Mouse (Mus musculus) kidney, postnatal 25 days (tissue): ENCODE results near the gene Sipa1l3.

ENCODE experiments used
- DNase-seq, 2 experiments: peaks; one replicate each; pipeline ENCODE4 v3.0.0; 2021; ENCODE audit warnings: mixed read lengths in 2 of 2

Sipa1l3 gene

DNA sequence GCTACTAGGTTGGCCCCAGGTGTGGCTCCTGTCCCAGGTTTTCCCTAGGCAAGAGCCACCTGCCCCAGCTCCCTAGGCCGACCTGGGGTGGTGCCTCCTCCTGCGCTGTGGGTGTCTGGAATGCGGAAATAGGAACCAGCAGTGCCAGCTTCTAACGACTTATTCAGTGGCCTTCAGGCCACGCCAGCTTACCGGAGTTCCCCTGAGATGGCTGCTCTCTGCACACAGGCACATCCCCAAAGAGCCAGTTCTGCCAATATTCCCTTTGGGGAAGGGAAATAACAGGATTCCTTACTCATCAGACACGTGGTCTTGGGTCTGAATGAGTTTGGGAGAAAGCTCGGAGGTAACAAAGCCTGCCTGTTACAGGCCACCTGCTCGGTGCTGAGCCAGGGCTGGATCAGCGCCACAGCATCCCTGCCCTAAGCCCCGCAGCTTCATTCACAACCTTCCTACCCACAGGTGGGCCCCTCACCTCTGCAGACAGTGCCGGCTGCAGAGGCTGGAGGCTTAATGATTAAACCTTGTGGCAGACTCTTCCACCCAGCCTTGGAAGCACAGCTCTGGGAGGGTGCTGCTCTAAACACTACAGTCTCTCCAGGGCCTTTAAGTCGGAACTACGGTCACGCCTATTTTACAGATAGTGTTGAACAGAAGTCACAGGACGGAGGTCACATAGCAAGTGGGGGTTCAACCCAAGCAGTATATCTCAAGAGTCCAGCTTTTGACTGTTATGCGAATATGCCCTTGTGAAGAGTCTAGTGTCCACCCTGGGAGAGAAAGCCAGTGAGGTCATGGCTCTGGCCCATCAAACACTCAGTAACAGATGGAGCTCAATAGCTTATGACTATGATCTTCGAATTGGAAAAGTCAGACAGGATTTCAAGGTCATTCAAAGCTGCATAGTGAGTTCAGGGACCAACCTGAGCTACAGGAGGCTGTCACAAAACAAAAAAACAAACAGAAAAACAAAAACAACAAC lies 12.8 kb downstream of the Sipa1l3 start:
- peak; percentile 72 to 87 for DNase-seq

DNA sequence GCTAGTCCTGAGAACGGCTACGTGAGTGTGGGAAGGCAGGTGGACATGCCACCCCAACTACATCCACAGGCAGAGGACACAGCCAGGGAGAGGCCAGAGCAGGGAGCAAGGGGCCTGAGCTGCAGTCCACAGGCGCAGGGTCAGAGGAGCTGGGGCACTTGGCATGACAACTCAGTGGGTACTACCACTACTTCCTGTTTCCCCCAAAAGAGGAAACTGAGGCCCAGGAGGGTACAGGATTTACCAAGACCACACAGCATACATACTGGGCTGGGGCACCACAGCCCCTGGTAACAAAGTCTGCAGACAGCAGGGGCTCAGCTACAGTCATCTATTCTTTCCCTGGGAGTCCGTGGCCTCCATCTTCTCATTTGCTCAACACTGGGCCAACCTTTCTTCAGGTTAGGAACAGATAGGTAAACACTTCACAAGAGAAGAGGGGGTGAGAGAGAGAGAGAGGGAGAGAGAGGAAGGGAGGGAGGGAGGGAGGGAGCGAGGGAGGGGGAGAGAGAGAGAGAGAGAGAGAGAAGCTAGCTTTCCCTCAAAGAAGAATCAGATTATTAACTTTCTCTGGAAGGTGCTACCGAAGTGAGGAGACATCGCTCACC lies 13.7 kb downstream of the Sipa1l3 start:
- no peak for DNase-seq

DNA sequence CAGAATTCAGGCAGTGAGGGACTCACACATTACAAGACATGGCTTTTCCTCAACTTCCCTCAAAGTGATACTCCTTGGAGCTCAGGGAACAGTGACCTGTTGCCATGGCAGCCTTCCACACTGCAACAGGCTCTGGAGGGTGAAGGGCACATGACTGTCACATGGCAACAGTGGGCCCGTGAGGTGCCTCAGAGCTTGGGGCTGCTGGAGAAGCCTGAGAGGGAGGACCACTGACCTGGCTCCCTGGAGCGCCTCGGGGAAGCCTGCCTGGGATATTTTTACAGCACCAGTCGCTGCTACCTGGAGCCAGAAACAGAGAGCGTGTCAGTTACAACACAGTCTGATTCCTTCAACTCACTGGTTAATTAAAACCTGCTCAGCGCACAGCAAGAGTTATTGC lies 14.8 kb downstream of the Sipa1l3 start:
- peak; percentile 60 to 84 for DNase-seq

DNA sequence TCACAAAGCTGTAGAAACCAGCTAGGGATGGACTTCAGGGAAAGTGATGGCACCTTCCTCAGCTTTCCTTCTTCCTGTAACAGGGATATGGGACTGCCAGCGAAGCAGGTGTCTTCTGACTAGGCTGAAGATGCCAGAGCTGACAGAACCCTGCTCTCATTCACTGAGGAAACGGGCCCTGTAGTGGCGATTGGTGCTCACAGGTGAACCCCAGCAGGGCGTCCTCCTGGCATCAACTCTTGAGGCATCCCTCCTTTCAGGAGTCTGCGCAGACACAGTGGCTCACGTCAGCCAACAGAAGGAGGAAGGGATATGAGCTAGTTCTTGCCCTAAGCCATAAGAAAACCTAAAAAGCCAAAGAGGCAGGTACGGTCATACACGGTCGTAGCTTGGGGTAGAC lies 17.2 kb downstream of the Sipa1l3 start:
- DNase-seq: no peak

DNA sequence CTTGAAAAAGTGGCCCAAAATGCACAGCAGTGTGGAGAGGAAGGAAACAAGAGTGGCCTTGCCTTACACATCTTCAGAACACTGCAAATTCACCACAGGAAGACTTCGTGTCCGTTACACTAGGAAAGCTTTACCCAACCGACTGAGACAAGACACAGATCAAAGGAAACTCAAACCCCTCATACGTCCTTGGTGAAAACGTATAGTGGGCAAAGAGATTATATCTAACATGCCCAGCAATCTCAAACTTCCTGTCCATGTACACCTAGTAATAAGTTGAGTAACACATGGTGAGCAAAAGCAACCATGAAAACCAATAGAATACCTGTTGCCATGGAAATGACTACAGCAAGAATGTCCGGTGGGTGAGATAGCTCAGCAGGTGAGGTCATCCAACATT lies 19.4 kb downstream of the Sipa1l3 start:
- DNase-seq: no peak

DNA sequence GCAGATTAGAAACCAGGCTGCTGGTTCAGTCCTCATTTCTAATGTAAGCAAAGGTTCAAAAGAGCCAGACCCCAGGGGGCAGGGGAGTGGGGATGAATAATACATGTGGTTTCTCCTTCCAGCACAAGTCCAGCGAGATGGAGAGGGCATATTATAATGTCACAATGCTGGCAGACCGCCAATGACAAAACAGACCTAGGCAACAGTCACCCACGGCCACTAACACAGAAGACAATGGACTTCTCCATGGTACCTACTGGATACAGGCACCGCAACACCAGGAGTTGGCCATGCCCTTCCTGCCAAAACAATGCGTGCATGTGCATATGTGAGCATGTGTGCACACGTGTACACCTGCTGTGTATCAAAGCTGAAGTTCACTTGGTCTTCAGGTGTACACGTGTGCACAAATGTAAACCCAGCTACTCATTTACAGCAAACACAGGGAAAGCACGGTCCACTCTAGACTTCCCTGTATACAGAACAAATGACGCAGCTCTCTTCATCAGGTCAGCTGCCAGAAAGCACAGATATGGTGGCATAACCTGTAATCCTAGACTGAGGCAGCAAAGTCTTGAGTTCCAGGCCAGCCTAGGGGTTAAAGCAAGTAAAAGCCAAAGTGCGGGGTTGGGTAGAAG lies 21.4 kb downstream of the Sipa1l3 start:
- DNase-seq: peak; percentile 78 to 84

DNA sequence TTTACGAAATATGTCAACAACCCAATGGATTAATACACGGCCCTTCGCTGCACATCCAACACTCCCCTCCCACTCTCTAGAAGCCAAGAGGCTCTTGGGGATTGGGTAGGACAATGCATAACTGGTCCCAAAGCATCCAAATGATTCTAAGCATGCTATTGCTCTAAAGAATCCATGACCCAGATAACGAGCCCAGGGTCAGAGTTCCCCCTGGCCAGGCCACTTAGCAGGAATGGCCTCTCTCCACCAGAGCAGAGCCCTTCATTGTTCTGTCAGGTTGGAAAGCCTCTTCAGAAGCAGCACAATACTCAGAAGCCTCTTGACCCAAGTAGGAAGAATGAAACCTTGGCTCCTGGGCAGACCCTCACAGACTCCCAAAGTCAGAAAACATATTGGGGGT lies 22.1 kb downstream of the Sipa1l3 start:
- DNase-seq: no peak

DNA sequence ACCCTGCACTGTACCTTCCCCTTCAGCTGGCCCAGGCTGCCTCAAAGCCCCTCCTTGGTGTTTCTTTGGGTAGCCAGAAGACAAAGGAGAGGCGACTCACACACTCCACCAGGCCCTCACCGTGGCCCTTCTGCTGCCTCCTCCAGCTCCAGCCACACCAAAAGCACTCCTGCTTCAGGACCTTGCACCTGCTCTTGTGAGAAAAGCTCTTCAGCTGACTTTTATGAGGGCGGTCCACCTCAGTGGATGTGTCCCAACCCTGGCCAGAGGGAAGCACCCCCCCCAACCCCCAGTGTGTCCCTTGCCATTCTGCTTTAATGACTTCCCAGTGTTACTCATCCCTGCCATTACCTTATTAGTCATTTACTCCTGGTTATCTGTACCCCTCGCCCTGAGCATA lies 22.6 kb downstream of the Sipa1l3 start:
- DNase-seq: no peak

DNA sequence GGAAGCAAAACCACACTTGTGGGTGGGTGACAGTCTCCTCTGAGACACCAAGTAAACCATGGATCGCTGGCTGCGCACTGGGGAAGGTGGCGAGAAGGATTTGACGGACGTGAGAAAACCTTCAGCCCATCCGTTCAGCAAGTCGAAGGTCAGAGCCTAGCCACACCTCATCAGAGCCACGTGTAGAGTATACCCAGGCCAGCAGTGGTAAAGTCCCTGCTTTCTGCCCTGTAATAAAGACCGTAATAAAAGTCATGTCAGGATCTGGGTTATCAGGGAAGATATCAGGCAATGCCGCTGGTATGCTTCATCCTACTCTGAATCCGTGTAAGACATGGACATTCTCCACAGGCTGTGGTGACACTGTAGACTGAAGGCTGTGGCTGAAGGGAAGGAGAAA lies 23.6 kb downstream of the Sipa1l3 start:
- DNase-seq: no peak

DNA sequence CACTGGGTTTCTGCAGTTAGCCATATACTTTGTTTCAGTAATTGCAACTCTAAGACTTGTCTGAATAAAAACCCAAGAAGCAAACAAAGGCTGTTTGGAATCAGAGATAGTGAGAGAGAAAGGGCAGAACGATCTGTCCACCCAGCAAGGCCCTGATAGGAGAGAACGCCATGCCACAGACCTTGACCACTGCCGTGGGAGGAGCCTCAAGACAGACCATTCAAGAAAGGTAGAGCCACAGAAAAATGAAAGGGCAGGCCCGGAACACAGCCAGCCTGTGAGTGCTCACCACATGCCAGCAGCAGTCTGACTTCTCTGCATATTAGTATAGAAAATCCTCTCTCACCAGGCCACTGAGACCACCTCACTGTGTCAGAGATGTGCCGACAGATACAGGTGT lies 24.4 kb downstream of the Sipa1l3 start:
- DNase-seq: no peak

DNA sequence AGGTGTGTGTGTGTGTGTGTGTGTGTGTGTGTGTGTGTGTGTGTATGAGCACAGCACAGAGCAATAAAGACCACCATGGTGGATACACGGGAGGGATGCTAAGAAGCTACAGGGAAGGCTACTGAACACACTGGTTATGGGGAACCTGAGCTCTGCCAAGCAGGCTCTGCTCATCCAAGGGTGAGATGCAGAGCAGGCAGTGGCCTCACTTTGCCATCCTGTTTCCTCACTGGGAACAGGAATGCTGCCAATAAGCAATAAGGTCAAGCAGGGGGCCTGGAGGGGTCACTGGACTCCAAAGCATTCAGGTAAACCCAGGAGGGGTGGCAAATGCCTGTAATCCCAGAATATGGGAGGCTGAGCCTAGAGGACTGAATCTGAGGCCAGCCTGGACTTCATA lies 25.4 kb downstream of the Sipa1l3 start:
- DNase-seq: no peak

DNA sequence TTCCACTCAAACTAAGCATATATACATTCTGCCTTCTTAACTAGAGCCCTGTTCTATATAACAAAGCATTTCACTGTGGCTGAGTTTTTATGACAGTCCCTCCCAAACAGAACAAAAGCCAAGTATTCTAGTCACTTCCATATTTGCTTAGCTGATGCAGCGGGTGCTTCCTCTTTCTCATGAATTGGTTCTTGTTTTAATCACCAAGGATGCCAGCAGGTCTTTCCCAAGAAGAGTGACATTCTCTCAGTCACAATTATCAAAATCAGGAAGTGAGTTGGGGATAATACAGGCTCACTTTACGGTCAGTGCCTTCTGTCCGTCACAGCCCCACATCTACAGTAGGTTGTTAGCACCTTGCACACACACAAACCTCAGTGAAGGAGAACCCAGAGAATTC lies 26.6 kb downstream of the Sipa1l3 start:
- DNase-seq: no peak

DNA sequence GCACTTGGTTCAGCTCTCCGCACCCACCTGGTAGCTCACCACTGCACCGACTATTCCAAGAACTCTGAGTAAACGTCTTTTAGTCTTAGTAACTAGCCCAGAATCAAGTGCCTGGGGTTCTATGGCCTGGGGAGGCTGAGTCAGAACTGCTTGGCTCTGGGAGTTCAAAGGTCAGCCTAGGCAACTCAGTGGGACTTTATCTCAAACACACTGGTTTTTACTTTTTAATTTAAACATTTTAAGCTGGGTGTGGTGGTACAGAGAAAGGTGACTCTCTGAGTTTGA lies 27.0 kb downstream of the Sipa1l3 start:
- no peak for DNase-seq

DNA sequence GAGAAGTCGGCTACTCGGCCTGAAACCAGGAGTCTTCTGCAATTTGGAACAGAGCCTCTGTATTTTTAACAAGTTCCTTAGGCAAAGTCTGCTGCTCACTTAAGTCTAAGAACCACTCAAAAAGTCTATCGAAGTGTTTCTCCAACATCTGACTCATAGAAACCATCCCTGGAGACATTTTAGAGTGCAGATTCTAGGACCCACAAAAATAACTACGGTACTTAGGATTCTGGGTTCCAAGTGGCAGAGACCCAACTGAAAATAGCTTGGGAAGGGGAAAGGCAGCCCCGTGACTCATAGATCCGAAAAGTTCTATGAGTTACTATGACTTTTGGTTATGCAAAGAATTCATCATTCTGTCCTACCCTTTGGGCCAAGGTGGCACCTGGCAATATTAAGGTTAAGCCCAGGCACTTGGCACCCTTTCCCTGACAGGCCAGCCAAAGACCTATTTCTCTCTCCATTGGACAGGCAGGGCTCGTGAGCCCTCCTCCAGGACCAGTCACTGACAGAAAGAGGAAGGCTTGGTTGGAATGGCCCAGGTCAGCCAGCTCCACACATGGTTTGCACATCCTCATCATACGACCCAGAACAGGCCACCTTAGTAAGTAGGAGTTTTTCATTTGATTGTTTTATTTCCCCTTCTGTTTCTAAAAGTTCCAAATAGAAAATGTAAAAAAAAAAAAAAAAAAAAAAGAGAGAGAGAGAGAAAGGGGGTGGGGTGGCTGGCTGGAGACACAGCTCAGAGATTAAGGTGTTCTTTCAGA lies 27.6 kb downstream of the Sipa1l3 start:
- DNase-seq: no peak

DNA sequence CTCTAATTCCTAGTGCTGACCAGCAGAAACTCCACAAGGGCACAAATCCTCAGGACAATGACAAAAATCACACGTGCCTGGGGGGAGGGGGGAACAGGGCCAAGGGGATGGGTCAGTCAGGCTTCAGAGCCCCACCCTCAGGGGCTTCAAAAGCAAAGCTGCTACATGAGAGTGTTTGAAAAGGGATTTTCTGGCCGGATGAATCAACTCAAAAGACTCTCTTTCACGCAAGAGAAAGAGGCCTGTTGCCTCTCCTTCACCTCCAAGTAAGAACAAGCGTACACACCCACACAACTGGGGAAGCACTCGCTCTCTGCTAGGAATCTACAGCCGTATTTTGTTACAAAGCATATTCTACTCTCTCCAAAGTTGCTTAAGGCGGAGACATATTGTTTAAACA lies 28.6 kb downstream of the Sipa1l3 start:
- DNase-seq: no peak

DNA sequence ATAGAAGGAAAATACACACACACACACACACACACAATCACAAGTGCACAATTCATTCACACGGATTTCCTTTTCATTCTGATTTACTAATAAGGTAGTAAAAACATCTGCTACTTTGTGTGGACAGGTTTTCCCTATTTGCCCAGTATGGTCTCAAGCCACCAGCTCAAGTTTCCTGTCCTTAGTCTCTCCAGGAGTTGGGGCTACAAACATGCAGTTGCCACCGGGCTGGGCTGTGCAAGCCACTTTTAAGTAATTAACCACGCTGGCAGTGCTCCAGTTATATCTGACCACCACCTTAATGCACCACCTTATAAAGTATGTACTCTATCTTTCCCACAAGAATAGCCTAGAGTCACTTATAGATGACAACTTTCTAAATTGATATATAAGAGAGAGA lies 29.1 kb downstream of the Sipa1l3 start:
- DNase-seq: no peak

DNA sequence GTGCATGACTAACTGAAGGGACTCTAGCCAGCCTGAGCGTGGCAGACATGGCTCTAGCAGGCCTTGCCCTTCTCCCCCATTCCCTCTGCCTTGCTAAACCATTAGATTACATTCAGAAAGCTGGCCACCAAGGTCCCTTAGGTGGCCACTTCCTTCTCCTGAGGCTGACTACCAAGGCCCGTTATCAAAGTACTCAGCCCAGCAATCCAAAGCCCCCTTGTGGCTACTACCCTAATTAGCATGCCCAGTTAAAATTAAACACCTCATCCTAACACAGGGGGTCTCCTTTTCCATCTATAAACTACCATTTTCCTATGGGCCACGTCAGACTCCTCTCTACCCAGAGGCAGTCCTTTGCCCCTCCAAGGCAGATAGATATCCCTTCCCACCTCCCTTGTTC lies 31.7 kb downstream of the Sipa1l3 start:
- DNase-seq: no peak

DNA sequence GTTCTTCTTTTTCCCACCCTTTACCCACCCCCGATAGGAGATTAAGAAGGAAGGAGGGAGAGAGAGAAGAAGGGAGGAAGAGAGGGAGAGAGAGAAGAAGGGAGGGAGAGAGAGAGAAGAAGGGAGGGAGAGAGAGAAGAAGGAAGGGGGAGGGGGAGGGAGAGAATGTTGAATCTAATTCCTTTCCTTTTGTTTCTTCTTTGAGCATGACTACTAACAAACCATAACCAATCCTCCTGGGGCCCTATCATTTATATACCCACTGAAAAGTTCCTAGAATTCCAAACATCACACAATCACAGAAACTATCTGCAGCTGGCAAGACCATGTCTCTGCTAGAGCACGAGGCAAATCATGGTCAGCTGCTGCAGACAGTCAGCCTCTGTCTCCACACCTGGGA lies 32.7 kb downstream of the Sipa1l3 start:
- no peak for DNase-seq

DNA sequence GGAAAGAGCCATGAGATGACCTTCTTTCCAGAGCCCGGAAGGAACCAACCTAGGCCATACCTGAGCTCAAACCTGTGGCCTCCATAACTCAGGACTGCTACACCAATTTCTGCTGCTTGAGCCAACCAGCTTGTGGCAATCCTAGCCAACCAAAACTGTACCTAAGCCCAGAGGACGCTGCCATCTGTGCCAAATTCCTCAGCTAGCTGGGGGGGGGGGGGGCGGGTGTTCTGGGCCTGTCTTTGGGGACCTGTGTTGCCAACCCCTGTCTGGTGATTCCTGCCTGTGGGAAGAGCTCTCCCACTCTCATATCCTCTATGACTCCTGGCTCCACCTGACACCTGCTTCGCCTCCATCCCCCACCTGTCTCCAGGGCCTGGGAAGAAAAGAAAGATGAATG lies 34.9 kb downstream of the Sipa1l3 start:
- peak in 1 of 2 experiments; percentile 21 for DNase-seq

DNA sequence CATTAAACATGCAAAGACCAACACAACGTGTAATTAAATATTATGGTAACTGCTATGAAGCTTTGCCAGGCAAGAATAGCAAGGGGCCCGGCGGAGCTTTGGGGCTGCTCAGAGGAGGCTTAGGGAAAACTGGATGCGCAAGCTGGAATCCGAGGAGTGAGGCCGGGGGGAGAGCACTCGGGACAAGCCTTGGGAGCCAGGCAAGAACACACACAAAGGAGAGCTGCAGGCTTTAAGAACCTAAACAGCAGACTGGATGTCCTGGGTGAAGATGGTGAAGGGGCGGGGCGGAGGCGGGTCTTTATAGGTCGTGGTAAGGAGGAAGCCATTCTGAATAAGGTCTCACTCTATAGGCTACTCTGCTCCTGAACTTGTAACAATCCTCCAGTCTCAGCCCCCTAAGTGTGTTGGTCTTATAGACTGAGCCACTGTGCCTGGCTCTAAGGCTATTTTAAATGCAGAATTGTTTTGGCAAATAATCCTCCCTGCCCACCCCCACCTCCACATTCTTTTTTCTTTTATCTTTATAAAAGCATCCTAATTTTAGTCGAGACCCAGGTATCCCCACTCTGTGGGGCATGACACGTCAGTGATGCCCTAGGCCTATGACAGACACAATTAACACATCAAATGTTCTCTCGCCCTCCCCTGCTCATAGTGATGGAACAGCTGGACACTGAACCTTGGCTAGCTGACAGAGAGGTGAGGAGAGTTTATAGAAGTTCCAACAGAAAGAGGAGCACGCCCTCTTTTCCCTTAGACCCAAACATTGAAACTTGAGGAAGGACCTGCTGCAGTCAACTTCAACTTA lies 36.9 kb downstream of the Sipa1l3 start:
- DNase-seq: no peak

DNA sequence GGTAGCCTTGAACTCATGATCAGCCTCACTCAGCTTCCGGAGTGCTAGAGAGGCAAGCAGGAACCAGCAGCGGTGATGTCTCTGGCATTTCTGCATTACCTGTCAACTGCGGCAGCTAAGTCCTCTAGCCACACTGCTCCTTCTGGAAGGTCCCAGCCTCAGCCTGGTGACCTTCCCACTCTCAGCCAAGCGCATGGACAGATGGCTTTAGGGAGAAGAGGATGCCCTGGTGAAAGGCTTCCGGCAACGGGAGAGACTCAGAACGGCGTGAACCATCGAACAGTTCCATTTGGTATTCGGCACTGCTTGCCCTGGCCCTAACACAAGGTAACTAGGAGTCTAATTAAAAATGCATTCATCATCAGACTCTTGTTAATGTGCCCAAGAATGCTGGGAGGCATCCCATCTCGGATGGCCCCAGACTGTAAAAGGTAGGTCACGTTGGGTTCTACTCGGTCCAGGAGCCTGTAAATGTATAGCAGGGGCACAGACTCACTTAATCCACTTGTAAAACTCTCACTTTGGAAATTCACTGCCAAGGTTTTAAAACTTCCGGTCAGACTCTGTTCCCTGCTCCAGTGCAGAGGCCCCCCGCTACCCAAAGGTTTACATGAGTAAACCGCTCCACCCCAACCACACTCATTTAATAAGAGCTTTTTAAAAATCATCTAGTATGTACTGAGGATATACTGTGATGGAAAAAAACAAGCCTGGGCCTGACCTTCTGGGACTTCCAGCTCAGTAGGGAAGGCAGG lies 37.7 kb downstream of the Sipa1l3 start:
- DNase-seq: no peak

DNA sequence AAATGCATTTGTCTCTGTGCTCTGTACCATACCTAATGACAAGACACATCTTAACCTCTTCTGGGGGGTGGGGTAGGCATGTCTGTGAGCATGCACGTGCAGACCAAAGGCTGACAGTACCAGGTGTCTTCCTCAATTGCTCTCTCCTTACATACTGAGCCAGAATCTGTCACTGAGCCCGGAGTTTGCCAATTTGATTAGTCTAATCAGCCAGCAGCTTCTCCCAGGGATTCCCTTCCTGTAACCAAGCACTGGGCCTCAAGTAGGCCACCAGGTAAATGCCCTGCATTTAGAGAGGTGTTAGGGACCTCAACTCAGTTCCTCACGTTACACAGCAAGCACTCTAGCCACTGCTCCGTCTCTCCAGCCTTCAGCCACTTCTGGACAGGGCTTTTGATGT lies 38.3 kb downstream of the Sipa1l3 start:
- no peak for DNase-seq
